Mouse (Mus musculus) telencephalon, adult 2 months (tissue): Measurements from ENCODE around the gene Rps13.

ENCODE experiments used
- DNase-seq: peaks from one replicate; pipeline ENCODE4 v3.0.0-alpha.2; 2011; ENCODE audit warnings: low read depth, low spot score

The Rps13 gene

DNA sequence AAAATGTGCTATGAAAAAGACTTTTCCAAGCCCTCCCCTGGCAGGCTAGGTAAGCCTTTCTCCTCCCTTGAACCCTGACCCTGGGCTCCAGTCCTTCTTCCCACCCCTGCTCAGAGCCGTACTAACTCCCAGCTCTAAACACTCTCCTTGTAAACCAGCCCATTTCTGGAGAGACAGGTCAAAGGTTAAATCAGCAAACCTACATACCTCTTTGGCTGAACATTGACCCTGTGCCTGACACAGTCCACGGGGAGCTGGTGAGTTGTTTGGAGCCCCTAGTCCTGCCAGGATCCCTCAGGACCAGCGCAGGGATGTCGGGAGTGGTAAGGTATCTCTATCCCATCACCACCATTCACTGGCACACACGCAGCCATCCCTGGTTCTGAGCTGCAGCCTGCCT, 41.6 kb downstream of the Rps13 start:
- no peak for DNase-seq

DNA sequence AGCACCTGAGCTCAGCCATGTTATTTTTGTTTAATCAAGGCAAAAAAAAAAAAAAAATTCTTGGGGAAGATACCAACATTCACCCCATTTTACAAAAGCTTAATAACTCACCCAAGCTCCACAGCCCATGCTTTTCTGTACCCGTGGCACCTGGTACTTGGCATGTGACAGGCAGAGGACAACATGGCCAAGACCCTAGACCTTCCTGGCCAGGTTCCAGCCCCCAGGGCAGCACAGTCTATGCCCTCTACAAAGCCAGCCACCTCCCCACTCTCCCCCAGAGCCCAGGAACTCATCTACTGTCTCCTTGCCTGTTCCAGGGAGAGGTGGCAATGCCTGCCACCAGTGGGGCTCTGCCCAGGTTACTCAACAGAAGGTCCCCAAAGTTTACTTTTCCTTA, 43.4 kb downstream of the Rps13 start:
- DNase-seq = no peak

DNA sequence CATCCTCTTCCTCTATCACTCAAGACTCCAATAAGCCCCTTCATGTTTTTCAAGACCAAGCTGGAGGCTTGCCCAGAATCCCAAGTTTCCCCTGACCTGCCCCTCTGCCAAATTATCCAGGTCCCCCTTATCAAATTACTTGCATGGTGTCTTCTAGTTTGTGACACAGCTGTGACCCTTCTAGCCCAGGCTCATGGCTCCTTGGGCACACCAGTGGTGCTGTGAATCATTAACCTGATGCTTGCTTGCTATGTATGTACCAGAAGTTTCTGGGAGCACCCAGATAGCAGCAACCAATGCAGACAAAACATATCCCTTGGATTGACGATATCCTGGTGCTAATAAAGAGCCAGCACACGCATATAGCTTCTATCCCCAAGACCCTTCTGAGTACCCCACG, 45.0 kb downstream of the Rps13 start:
- no peak for DNase-seq

DNA sequence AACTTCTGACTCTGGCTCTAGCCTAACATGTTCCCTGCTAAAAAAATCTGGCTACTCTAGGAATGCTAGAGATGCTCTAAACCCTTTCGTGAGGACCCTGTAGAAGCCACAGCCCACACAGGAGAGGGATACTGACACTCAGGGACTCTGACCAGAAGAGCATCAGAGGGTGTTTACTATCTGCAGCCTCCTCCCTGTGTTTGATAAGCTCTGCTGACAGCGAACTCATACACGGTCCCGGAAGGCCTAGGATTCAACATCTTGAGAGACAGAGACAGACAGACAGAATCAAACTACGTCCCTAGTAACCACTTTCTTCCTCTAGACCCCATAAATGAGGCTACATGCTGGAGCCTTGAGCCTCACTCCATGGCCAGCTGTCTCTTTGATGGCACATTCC, 46.0 kb downstream of the Rps13 start:
- DNase-seq = no peak

DNA sequence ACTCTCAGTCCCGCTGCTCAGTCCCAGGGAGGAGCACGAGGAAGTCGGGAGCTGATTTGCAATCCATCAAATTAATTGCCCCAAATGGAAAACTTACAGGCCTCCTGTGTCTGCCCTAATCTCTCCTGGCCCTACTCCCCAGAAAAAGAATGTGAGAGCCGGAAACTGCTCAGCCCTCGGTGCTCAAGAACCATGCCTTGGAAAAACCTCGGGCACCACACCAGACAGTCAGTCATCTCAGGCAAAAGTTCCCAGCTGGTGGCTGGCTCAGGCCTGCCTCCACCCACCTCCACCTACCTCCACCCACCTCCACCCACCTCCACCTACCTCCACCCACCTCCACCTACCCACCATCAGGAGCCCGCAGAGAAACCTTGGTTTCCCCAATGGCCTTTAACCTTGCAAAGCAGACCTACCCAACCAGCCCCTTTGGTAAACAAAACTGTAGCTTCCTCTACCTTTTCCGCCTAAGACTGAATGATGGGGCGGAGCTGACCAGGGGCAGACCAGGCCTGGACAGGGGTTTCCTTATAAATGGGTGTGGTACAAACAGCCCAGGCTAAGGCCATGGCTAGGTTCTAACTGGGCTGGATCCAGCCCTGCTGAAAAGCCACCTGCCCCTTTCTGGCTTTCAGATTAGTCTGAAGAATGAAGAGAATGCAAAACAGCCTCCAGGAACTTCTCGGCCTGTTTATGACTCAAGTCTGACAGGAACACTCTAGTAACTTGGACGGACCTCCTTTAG, 47.2 kb downstream of the Rps13 start:
- no peak for DNase-seq

DNA sequence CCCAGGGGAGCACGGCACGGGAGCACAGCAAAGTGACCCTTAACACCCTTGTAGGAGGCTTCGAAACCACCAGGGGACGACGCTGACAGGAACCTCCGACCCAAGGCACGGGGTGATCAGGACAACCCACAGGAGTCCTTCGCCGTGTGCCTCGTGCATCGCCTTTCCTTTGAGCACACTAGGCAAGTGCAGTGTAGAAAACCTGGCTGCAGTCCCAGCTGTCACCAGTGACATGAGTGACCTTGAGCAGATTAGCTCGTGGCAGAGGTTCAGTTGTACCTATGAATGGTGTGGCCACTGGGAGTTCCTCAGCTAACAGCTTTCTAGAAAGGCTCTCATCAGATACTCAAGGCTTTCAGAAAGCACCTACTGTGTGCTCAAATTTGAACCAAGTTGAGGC, 47.8 kb downstream of the Rps13 start:
- no peak for DNase-seq

DNA sequence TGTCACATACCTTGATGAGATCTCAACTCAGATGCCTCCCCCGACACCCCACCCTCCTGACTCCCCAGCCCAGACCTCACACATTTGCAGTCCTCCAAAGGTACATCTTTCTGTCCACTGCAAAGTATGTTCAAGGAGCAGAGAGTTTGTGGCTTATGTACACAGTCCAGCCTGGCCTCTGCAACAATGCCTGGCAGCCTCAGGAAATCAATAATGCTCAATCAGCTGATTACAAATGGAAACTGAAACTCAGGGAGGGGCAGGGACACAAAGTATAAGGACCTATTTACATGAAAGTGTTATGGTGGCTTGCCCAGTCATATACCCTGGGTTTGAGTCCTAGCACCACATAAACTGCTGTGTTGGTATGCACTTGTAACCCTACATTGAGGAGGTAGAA, 48.8 kb downstream of the Rps13 start:
- no peak for DNase-seq

DNA sequence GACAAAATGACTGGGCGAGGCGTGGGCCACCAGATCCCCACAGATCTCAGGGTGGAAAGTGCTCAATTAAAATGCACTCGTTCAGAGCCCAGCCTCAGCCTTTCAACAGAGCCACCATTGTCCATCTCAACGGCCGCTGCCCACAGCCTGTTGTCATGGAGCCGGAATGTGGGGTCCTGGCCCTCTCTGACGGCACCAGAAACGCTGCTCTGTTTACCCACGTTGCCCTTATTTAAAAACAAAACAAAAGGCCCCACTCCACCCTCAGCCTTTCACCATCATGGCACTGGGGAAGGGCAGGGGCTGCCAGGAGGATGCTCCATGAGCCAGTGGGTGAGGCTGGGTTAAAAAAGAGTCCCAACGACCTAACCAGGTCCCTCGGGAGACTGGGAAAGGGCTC, 51.2 kb downstream of the Rps13 start:
- no peak for DNase-seq
